Mouse (Mus musculus) retina, embryonic 14.5 days (tissue): Measurements from ENCODE around the gene Lrsam1.

Experiments
- DNase-seq: peaks from one replicate; pipeline ENCODE4 v3.0.0-alpha.2; 2015; ENCODE audit warnings: low spot score

The Lrsam1 gene

DNA sequence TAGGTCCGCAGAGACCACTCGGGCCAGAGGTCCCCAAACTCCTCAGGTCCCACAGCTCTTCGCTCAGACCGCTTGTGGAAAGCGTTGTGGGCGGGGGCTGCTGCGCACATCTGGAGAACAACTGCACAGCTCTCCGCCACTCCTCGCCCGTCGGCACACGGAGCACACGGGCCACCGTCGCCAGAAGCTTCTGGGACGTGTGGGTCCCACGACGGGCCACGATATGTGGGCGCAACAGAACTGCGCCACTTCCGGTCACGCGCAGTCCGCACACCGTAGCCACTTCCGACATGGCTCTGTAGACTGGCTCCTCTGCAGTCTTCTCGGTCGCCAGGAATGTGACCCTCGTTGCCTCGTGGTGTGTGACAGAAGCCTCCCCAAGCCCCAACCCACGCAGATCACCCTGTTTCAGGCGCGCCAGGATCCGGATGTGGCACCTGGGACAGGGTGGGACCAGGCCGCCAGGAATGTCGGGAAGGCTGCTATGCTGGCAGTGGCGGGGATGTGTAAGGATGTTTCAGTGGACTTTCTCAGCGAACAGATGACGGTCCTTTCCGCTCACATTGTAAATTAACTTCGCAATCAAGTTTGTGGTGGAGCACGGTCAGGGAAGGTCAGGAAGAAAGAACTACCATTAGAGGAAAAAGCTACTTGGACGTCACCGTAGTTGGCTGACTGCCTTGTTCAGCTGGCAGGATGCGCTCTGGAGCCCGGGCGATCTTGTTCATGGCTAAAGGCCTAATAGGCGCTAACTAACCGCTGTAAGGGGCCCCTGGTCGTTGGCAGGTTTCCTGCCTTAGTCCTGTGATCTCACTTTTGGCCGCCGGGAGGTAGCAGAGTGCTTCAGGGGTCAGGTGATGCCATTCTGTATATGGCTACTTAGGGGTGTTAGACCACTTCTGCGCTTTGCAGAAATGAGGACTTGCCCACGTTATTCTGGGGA is 5.5 kb upstream of the Lrsam1 start:
- peak; percentile 89 for DNase-seq

DNA sequence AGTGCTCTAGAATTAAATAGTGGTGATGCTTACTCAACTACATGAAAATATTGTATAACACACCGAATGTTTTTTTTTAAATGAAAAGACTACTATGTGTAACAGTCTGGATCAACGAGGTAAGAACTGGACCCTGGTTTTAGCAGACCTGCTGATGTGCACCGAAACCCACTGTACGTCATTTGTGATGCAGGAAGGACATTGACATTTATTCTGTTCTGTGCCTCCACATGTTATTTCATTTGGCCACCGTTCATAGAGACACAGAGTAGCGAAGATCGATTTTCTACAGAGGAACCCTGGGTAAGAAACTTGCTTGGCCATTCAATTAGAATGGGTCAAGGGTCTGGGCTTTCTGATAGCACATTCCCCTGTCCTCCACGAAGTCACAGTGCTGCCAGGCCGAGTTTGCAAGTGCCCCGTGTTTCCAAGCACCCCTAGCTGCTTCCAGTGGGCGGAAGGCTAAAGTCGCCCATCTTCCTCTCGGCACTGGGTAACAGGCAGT is 4.8 kb upstream of the Lrsam1 start:
- no peak for DNase-seq

DNA sequence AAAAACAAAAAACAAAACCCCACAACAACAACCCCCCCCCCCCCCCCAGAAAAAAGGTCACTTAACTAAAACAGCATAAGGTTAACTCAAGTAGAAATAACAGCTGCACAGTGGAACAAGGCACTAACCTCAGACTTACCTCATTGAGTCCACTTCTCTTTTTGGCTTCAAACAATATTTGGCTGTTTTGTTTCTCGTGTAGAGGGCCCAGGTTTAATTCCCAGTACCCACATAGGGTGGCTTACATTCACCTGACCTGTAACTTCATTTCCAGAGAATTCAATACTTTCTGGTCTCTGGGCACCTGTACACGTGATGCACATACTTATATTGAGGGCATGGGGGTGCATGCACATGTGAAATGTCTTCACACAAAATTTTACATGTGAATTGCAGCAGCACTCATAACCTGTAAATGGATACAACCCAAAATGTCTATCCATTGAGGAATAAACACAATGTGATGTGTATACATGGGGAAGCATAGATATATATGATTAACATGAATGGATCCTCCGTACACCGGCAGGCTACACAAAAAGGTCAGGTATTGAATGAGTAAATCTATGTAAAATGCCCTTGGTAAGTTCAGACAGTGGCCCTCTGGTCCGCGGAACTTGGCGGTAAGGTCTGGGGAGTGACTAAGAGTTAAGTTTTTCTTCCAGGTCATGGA is 4.2 kb upstream of the Lrsam1 start:
- DNase-seq, result peak; percentile 22

DNA sequence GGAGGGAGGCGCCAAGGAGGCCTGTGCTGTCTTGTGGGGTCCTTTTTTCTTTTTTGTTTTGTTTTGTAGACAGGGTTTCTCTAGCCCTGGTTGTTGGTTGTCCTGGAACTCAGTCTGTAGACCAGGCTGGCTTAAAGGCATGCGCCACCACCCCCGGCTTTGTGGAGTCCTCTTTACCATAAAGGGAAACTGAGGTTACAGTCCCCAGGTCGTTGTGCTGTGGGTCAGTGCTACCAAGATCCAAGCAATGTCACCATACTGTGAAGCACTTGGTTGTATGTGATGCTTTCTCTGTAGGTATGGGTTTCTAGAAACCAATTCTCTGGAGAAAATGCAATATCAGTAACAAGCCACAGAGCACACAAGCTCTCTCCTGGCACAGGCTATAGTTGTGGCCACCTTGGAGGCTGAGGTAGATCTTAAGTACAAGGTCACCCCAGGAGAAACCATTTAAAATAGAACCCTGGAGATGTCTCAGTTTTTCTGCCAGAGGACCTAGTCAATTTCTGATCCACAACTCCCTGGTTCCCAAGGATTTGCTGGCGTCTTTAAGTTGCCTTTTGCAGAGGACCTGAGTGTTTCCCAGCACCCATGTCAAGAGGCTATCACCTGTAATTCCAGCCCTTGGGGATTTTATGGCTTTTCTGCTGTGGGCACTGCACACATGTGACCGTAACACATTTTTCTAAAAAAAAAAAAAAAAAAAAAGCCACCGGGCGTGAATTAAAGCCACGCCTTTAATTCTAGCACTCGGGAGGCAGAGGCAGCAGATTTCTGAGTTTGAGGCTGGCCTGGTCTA is 3.4 kb upstream of the Lrsam1 start:
- no peak for DNase-seq

DNA sequence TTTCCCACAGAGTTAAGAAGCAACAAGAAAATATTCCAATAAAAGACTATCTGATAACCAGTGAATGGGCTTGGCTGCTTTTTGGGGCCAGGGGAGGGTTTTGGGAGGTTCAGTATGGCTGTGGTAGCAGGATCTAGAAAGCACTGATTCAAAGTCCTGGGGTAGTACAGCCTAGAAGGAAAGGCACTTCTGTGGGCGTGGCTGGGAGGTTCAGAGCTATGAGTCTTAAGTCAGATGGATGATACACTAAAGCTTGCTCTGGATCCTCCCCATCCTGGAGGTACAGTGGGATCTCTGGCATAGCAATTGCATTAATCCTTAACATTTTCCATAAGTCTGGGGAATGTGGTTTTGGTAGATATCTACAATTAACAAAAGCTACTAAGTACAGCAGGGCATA is 2.6 kb upstream of the Lrsam1 start:
- no peak for DNase-seq

DNA sequence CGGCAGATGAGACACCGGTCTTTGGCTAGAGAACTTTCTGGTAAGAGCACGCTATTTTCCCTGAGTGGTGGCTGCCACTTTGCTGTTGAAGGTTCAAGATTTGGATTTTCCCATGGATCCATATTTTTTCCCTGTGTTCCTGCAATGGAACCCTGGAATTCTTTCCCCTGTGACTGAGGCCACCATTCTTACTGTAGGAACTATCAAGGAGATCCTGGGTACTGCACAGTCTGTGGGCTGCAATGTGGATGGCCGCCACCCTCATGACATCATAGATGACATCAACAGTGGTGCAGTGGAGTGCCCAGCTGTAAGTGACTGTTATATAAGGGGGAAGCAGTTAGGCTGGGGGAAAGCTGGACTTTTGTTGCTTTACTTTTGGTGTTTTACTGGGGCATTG is 2.1 kb upstream of the Lrsam1 start:
- no peak for DNase-seq

DNA sequence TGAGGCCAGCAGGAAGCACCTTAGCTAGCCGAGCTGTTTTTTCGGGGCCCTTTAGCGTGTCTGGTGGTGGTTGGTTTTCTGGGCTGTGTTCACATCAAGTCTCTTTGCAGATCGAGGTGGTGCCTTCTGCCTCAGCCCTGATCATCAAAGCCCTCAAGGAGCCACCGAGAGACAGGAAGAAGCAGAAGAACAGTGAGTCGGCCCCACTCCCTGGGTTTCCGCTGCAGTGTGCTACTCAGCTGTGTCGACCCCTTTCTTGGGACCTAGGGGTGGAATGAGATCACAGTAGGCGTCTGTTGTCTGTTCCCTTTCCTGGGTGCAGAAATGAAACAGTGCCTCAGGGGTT is 1.4 kb upstream of the Lrsam1 start:
- no peak for DNase-seq

DNA sequence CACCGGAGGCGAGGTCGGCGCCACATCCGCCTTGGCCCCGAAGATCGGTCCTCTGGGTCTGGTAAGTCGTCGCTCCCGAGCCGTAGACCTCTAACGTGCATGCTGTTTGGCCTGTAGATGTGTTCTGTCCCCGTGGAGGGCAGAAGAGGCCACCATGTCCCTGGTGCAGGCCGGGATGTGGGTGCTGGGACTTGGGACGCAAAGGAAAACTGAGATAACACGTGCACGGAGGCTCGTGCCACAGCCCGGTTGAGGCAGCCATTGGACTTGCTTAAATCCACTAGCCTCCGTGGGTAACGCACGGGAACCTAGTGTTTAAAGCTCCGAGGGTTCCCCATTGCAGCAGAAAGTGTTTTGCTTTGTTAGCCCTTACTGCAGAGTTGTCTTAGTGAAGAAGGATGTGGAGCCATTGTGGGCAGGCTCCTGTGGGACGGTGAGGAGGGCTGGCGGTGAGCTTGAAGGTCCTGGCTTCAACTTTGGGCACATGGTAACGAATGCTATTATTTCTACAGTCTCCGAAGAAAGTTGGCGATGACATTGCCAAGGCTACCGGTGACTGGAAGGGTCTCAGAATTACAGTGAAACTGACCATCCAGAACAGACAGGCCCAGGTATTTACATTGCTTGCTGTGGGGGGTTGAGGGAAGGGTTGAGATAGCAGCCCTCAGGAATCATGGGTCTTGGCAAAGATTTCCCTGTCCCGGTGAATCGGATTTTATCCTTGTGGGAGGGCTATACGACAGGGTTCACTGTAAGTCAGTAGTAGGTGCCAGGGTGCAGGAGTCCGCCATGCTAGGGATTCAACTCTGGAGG is 854 bp upstream of the Lrsam1 start:
- no peak for DNase-seq

DNA sequence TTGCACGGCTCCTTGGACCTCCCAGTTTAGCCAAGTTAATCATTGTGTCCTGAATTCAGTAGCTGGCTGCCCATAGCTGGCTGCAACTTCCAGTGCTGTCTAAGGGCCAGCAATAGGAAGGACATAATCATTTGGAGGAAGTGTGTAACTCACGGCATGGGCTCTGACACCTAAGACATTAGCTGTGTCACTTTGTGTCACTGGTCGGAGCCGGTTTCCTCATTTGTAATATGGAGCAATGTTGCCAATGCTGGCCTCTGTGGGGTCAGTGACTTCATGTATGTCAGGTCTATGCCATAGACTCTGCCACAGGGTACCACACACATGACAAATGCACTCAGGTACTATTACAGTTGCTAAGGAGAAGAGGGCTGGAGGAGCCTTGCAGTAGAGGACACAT is 1.1 kb downstream of the Lrsam1 start:
- DNase-seq, result no peak

DNA sequence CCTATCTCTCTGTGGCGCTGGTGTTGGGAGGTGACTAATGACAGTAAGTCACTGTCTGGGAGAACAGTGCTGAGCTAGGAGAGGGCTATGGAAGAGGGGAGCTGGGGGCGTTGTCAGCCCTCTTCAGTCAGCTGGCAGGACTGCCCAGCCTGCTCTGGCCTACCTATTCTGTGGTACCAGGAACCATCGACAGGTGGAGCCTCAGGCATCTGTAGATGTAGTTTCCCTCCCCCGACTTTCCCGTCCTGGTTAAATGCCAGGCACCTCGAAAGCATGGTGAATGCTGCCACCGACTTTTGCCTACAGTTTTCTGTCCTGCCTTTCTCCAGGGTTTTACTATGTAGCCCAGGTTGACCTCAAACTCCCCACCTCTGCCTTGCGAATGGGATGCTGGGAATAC is 4.1 kb downstream of the Lrsam1 start:
- DNase-seq, result peak; percentile 29

DNA sequence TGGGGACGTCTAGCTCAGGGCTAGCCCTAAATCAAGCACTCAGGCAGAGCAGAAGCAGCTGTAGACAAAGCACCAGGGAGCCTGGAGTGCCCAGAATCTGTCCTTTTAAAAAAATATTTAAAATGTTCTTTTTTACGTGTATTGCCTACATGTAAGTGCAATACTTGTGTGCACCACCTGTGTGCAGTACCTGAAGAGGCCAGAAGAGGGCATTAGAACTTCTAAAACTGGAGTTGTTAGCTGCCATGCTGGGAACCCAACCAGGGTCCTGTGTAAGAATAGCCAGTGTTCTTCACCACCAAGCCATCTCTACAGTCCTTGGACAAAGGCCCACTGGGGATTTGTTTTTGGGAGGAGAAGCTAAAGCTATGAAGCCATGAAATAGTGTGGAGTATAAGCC is 6.8 kb downstream of the Lrsam1 start:
- DNase-seq, result no peak

DNA sequence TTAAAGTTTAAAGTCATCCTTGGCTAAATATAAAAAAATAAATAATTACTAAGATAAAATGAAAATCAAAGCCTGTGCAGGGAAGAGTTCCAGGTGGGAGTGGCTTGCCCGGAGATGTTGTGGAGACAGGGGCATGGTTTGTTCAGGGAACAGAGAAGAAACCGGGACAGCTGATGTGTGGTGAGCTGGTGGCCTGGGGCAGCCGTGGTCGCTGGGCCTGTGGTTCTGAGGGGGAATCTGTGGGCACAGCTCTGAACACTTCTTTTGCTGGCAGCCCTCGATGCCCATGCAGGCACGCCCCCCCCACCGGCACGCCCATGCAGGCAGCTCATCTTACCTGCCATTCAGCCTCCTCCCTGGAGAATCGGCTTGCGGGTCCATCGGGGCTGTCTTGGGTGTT is 14.0 kb downstream of the Lrsam1 start:
- DNase-seq, result no peak

DNA sequence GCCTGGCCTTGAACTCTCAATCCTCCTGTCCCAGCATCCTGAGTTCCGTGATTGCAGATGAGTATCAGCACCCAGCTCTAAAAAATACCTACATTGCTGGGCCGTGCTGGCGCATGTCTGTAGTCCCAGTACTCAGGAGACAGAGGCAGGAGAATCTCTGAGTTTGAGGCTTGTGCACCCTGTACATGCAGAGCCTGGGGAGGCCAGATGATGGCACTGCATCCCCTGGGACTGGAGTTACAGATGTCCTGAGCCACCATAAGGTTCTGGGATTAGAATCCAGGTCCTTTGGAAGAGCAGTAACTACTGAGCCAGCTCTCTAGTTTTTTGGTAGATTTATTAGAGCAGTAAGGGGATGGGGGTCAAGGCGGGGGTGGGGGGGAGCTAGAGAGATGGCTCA is 20.9 kb downstream of the Lrsam1 start:
- DNase-seq, result no peak

DNA sequence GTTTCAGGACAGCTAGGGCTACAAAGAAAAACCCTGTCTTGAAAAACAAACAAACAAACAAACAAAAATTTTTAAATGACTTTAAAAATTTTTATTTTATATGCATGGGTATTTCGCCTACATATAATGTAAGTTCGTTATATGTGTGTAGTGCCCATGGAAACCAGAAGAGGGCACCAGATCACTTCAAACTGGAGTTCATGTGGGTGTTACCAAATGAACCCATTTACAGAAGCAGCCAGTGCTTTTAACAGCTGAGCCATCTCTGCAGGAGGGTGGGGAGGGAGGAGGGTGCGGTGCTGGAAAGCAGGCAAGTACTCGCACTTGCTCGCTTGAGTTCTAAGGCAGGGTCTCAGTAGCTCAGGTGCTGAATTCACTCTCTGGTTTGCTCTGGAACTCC is 22.0 kb downstream of the Lrsam1 start:
- DNase-seq, result peak; percentile 64

DNA sequence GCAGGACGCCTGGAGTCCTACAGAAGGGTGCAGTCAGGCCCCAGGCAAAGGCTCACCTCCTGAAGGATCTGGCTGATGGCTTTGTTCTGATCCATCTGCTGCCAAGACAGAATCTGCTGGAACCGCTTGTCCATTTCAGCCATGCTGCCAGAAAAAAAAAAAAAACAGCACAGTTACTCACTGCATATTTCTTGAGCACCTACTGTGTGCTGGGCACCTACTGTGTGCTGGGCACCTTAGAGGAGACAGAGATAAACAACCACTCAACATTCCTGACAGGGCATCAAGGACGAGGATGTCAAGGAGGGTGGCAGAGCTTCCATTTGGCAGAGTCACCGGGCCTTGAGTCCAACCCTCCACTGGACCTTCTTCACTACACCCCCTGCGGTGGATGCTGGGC is 22.7 kb downstream of the Lrsam1 start:
- DNase-seq, result no peak

DNA sequence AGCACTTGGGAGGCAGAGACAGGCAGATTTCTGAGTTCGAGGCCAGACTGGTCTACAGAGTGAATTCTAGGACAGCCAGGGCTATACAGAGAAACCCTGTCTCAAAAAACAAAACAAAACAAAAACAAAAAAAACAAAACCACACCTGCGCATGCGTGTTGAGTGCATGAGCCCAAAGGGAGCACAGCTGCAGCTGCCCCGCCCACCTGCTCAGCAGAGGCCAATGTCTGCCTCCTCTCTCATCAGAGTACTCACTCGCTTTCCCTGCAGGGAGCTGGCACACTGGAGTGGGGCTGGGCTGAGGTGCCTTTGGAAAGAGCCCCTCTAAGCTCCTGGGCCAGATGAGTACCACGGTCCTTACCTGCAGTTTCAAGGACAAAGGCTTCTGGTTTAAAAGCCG is 29.7 kb downstream of the Lrsam1 start:
- DNase-seq, result no peak

DNA sequence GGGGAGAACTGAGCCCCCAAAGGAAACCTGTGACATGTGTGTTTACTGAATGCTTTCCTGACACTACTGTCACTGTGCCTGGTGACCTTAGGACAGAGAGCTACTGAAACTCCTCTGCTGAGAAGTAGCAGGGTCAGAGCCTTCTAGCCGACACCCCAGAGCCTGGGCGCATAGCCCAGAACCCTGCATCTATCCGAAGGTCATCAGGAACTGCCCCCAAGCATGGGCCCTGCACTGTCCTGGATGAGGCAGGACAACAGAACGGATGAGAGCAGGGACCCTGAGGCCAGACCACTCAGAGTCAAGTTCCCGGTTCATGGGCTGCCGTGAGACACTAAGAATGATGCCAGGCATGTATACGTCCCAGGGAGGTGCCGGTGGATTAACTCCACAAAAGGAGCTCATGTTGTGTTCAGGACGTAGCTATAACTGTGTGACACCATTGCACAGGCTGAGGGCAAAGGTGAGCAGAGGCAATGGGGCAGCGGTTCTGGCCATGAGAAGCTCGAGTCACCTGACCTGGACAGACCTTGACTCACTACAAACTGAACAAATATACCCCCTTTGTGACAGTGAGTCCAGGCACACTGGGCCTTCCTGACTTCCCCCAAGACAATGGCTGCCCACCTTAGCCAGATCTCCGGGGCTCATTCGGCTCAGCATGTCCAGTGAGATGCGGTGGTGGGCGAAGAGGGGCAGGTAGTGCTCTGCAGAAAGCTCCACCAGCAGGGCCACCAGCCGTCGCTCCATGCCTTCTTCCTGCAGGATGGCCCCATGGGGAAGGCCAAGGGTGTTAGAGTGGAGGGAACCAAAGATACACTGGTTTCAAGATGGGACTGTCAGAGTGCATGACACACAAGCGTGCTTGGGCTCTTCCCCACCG is 32.2 kb downstream of the Lrsam1 start:
- no peak for DNase-seq

DNA sequence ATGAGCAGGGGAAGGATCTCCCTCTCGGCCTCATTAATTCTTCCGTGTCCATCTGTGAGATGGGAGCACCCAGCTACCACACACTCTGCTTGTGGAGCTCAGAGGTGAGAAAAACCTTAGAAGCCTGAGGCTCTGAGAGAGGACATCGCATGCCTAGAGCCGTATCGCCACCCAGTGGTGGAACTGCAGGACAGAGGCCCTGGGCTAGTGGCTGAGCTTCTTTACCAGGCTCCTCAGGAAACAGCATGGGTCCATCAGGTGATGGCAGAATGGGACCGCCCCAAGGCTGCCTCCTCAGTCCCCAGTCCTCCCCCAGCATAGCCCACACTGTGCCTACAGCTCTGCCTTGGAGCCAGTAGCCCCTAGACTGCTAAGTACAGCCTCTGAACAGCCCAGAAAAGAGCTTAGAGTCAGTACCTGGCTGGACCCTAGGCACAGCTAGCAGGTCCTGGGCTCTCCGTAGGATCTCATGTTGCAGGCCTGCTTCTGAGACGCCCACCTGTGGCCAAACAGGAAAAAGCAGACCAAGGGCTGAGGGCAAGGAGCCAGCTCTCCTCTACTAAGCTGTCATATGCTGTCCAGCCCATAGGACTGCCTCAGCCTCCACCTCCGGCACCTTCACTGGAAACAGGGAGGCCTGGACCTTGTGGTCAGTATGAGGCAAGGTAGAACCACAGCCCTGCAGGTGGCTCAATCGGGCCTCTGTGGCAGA is 33.0 kb downstream of the Lrsam1 start:
- peak; percentile 76 for DNase-seq

DNA sequence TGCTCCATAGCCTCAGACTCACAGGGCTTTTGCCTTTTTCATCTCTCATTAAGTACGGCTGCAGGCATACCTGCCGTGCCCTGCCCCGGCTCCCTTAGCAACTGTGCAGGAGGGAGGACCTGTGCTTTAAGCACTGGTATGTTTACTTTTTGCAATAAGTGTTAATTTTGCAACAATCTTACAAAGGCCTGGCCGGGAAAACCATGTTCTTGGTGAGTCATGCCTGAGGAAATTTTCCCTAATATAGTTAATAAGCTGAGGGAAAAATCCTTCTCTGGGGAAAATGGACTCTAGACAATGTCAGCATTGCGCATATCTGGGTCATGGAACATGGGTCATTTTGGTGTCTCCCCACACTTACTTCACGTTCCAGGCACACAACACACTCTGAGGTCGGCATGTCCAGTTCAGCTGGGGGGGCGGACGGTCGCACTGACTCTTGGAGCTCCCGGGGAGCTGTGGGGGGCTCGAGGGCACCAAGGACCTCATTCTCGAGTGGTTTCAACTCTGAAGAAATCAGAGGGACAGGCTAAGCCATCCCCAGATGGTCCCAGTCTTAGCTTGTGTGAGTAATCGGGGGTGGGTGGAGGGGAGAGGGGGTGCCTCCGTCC is 33.7 kb downstream of the Lrsam1 start:
- DNase-seq, result no peak
